Mouse (Mus musculus) lung, adult 2 months (tissue): ENCODE measurements around the gene Fam83f.

Source experiments
- CTCF ChIP-seq: fragments of 200-500 bp; IDR thresholded peaks from 2 replicates; pipeline ENCODE4 v1.5.1; 2011; ENCODE audit warnings: mild to moderate bottlenecking, low read length, control low read depth; ENCODE audit not compliant: insufficient read depth
- POLR2A ChIP-seq: fragments of 200-500 bp; IDR thresholded peaks from 2 replicates; pipeline ENCODE4 v1.6.1; 2011; ENCODE audit warnings: low read depth, mild to moderate bottlenecking, control low read depth, low read length, borderline replicate concordance; ENCODE audit errors: extremely low read depth

- TF ChIP-seq POLR2A (no peak), CTCF (no peak)
These were observed 34.8 kb upstream of the Fam83f start for GRCm38 (mm10) chr15:80636757-80637372.
